Mouse (Mus musculus) kidney, postnatal 10 days (tissue): ENCODE data around the gene Phf12.
"Not testable (repeated sequence)": the region's sequence is repeated elsewhere in the genome, so short reads cannot be mapped to it uniquely, and the experiment has no call there.

Experiments
- DNase-seq: peaks from one replicate; pipeline ENCODE4 v3.0.0; 2021; ENCODE audit warnings: mixed read lengths

Phf12 gene

GRCm38 (mm10) chr11:78032809-78033195 is 50.2 kb downstream of the Phf12 start:
- DNase-seq: no peak

- DNase-seq: no peak
These were observed 51.5 kb downstream of the Phf12 start for GRCm38 (mm10) chr11:78033931-78034617.

GRCm38 (mm10) chr11:78036791-78037190 is 54.2 kb downstream of the Phf12 start:
- DNase-seq: no peak

- peak; percentile 84 for DNase-seq
These were observed 55.5 kb downstream of the Phf12 start, which contains the start of gene Flot2 for GRCm38 (mm10) chr11:78037831-78038752. Gene Flot2 (plus strand): TSS chr11:78037931.

- no peak for DNase-seq
These were observed 58.3 kb downstream of the Phf12 start for GRCm38 (mm10) chr11:78040878-78041277.

- not testable (repeated sequence) for DNase-seq
These were observed 59.8 kb downstream of the Phf12 start for GRCm38 (mm10) chr11:78042290-78042870.

GRCm38 (mm10) chr11:78044758-78045251 is 62.3 kb downstream of the Phf12 start:
- DNase-seq: peak; percentile 87

- DNase-seq: not testable (repeated sequence)
These were observed 66.1 kb downstream of the Phf12 start for GRCm38 (mm10) chr11:78048637-78049036.

- DNase-seq: no peak
These were observed 70.5 kb downstream of the Phf12 start for GRCm38 (mm10) chr11:78053078-78053477.

GRCm38 (mm10) chr11:78056946-78057345 is 74.4 kb downstream of the Phf12 start:
- no peak for DNase-seq

GRCm38 (mm10) chr11:78059833-78060757 is 77.5 kb downstream of the Phf12 start:
- DNase-seq: peak; percentile 85

GRCm38 (mm10) chr11:78062563-78062962 is 80.0 kb downstream of the Phf12 start:
- no peak for DNase-seq

GRCm38 (mm10) chr11:78065906-78066305 is 83.4 kb downstream of the Phf12 start:
- no peak for DNase-seq

- DNase-seq: no peak
These were observed 84.1 kb downstream of the Phf12 start for GRCm38 (mm10) chr11:78066641-78067040.

- DNase-seq: no peak
These were observed 85.0 kb downstream of the Phf12 start for GRCm38 (mm10) chr11:78067566-78067965.

GRCm38 (mm10) chr11:78069130-78069529 is 86.6 kb downstream of the Phf12 start:
- DNase-seq: no peak

- DNase-seq: no peak
These were observed 87.1 kb downstream of the Phf12 start for GRCm38 (mm10) chr11:78069646-78070045.

- DNase-seq: no peak
These were observed 89.4 kb downstream of the Phf12 start for GRCm38 (mm10) chr11:78071938-78072337.

- DNase-seq: no peak
These were observed 90.0 kb downstream of the Phf12 start for GRCm38 (mm10) chr11:78072425-78073130.

GRCm38 (mm10) chr11:78073577-78074276 is 91.2 kb downstream of the Phf12 start:
- DNase-seq: no peak

- DNase-seq: no peak
These were observed 91.7 kb downstream of the Phf12 start for GRCm38 (mm10) chr11:78074277-78074652.
